Mouse (Mus musculus) neutrophil, adult 5-6 weeks (primary cell): ENCODE measurements around the gene Papss2. TPM values are rescaled to one million over a fixed set of nuclear protein-coding genes. Genes with fewer than 3 reads are reported as not detected.

ENCODE experiments used
- ATAC-seq: fragments of 151-379, 151-347 bp; 2 replicates; pipeline ENCODE4 v1.8.0; 2017; ENCODE audit warnings: mild to moderate bottlenecking, moderate TSS enrichment; ENCODE audit not compliant: insufficient number of reproducible peaks, poor library complexity, low FRiP score, severe bottlenecking; ENCODE audit errors: extremely low read depth
- total RNA-seq: library from RNA; stranded (forward); fragments of 200-1000 nt; gene quantifications from 2 replicates; pipeline ENCODE4 v1.2.3, GENCODE M21; 2017

The Papss2 gene
- total RNA-seq, 1 experiment from 2014 or later: 1.0 TPM

GRCm38 (mm10) chr19:32593870-32594269 is 1.7 kb upstream of the Papss2 start:
- no peak for ATAC-seq

GRCm38 (mm10) chr19:32595131-32595505 is 472 bp upstream of the Papss2 start:
- no peak for ATAC-seq

- ATAC-seq: no peak
Measured at GRCm38 (mm10) chr19:32599006-32599405, 3.4 kb downstream of the Papss2 start.

GRCm38 (mm10) chr19:32599436-32599835 is 3.8 kb downstream of the Papss2 start:
- ATAC-seq: no peak

GRCm38 (mm10) chr19:32601033-32601770 is 5.6 kb downstream of the Papss2 start:
- ATAC-seq: no peak

- ATAC-seq: no peak
Measured at GRCm38 (mm10) chr19:32603466-32603865, 7.9 kb downstream of the Papss2 start.

GRCm38 (mm10) chr19:32604127-32604526 is 8.5 kb downstream of the Papss2 start:
- no peak for ATAC-seq

- ATAC-seq: no peak
Measured at GRCm38 (mm10) chr19:32604563-32605252, 9.1 kb downstream of the Papss2 start.

GRCm38 (mm10) chr19:32606227-32606827 is 10.7 kb downstream of the Papss2 start:
- no peak for ATAC-seq

- no peak for ATAC-seq
Measured at GRCm38 (mm10) chr19:32607036-32607435, 11.4 kb downstream of the Papss2 start.

GRCm38 (mm10) chr19:32611386-32612092 is 15.9 kb downstream of the Papss2 start:
- no peak for ATAC-seq

GRCm38 (mm10) chr19:32614046-32614771 is 18.6 kb downstream of the Papss2 start:
- ATAC-seq: no peak

GRCm38 (mm10) chr19:32614772-32615099 is 19.1 kb downstream of the Papss2 start:
- ATAC-seq: no peak

GRCm38 (mm10) chr19:32616646-32617045 is 21.1 kb downstream of the Papss2 start:
- no peak for ATAC-seq

GRCm38 (mm10) chr19:32619739-32620138 is 24.1 kb downstream of the Papss2 start:
- ATAC-seq: no peak

GRCm38 (mm10) chr19:32620859-32621445 is 25.4 kb downstream of the Papss2 start:
- no peak for ATAC-seq

- no peak for ATAC-seq
Measured at GRCm38 (mm10) chr19:32622142-32622541, 26.6 kb downstream of the Papss2 start.

- no peak for ATAC-seq
Measured at GRCm38 (mm10) chr19:32626768-32627331, 31.3 kb downstream of the Papss2 start.
